Mouse (Mus musculus) layer of hippocampus, postnatal 14 days (tissue): ENCODE data around the gene Prss33. TPM values are rescaled to one million over a fixed set of nuclear protein-coding genes. Genes with fewer than 3 reads are reported as not detected.

Experiments
- DNase-seq, 2 experiments: peaks; one replicate each; pipeline ENCODE4 v3.0.0; 2021 to 2022; ENCODE audit warnings: low spot score in 2 of 2, mixed read lengths in 1 of 2
- total RNA-seq, 2 experiments: library from RNA; stranded (reverse); gene quantifications; 2 replicates each; pipeline ENCODE4 v1.2.3; 2021

The Prss33 gene
- total RNA-seq, 2 experiments from 2014 or later = not detected

DNA sequence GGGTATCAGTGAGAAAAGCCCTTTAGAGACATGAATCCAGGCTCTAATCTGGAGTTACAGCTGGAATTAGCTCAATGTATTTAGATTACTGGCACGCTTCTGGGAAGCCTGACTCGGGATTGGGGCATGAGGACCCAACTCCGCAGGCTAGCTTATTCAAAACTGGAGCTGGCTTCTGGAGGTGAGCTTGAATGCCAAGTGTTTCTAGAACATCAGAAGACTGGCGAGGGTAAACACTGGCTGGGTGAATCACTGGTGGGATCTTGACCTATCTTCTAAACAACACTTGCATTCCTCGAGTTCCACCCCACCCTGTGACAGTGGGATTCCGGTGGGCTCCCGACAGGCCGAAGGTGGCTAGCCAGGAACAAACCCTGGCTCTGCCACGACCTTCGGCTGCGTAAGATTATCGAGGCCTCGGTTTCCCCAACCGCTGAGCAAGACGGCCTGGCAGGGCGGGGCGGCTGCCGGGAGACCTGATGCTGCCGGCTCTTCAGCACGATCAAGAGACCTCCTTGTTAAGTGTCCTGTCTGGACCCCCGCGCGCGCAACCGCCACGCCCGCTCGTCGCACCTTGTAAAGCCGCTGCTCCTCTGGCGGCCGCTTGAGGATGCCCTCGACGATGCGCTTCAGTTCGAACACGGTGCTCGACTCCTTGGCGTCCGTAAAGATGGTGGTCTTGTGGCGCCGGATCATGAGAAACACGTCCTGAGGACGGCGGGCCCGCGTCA is 7.4 kb downstream of the Prss33 start:
- DNase-seq = peak; percentile 50 to 73

DNA sequence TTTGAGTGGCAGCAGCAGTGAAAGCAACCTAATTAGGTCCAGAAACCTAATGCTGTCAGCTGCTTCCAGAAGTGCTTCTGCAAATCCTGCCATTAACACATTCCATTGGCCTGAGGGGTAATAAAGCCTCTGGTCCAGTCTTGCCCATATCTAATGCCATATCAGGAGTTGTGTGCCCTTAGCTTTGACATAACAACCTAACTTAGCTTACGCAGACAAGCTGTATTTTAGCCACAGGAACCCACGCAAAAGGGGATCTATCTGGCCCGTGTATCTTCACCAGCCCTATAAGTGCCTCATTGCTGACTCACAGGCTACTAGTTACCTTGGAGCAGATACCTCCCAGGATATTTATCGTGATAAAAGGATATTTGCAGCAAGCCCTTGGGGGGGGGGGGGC is 10.3 kb downstream of the Prss33 start:
- DNase-seq = no peak

DNA sequence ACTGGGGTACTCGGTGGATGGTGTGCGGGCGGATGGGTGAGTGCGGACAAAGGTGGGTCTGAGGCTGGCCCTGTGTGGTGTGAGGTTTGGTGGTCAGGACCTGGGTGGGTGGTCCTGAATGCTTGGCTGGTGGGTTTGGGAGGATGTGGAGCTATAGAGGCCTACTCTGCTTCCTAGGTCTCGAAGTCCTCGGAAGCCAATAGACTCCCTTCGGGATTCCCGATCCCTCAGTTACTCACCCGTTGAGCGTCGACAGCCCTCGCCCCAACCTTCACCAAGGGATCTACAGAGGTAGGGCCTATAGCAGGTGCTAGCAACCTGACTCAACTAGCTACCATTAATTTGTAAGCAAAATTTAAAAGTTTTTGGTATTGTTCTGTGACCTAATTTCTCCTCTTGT is 12.2 kb downstream of the Prss33 start:
- DNase-seq = no peak

DNA sequence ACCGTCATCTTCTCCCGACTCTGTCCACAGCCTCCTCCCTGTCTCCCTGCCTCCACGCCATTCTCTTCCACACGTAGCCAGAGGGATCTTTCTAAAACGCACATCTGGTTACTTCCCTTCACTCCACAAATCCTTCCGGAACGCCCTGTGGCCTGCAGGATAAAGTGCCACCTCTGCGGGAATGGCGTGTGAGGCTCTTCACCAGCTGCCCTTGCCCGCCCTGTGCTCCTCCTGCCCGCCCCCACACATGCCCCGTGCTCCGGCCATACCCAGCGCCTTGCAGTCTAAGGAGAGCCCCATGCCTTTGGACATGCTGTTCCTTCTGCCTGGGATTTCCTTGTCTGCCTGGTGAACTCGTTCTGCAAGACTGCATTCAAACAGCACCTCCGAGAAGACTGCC is 12.8 kb downstream of the Prss33 start:
- DNase-seq = no peak

DNA sequence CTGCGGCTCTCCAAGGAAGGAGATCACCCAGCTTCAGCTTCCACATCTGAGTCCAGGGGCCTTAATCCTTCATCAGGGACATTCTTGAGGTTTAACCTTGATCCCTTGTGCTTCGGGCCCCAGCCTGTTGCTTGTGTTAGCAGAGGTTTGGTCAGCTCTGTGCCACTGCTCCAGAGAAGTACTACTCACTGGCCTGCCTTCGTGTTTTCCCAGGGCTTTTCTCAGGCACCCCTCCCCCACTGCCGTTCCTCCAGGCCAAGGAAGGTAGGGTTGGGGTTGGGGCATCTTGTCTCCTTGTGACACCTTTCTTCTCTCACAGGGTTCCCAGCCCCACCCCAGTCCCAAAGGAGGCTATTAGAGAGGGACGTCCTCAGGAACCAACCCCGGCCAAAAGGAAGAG is 13.8 kb downstream of the Prss33 start:
- no peak for DNase-seq

DNA sequence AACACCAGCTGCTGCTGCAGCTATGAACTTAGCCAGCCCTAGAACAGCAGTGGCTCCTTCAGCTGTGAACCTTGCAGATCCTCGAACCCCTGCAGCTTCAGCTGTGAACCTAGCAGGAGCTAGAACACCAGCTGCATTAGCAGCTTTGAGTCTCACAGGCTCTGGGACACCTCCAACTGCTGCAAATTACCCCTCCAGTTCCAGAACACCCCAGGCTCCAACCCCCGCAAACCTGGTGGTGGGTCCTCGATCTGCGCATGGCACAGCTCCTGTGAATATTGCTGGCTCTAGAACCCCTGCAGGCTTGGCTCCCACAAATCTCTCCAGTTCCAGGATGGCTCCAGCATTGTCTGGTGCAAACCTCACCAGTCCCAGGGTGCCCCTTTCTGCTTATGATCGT is 15.1 kb downstream of the Prss33 start:
- no peak for DNase-seq

DNA sequence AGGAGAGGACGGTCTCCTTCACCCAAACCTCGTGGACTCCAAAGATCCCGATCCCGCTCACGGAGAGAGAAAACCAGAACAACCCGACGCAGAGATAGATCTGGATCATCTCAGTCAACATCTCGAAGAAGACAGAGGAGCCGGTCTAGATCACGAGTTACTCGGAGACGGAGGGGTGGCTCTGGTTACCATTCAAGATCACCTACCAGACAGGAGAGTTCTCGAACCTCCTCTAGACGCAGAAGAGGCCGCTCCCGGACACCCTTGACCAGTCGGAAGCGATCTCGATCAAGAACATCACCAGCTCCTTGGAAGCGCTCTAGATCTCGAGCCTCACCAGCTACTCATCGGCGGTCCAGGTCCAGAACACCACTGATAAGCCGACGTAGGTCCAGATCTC is 16.6 kb downstream of the Prss33 start:
- no peak for DNase-seq

DNA sequence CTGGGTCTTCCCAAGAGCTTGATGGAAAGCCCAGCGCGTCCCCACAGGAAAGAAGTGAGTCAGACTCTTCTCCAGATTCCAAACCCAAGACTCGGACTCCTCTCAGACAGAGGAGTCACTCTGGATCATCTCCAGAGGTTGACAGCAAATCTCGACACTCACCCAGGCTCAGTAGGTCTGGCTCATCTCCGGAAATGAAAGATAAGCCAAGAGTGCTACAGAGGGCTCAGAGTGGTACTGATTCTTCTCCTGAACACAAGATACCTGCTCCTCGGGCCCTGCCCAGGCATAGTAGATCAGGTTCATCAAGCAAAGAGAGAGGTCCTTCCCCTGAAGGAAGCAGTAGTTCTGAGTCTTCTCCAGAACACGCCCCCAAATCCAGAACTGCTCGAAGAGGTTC is 17.3 kb downstream of the Prss33 start:
- DNase-seq = no peak

DNA sequence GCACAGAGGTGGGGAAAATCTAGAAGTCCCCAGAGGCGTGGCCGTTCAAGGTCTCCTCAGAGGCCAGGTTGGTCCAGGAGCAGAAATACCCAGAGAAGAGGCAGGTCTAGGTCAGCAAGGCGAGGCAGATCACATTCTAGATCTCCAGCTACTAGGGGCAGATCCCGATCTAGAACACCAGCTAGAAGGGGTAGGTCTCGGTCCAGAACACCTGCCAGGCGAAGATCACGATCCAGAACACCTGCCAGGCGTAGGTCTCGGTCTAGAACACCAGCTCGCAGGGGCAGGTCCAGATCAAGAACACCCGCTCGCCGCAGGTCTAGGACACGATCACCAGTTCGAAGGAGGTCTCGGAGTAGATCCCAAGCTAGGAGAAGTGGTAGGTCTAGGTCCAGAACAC is 20.2 kb downstream of the Prss33 start:
- DNase-seq = no peak

DNA sequence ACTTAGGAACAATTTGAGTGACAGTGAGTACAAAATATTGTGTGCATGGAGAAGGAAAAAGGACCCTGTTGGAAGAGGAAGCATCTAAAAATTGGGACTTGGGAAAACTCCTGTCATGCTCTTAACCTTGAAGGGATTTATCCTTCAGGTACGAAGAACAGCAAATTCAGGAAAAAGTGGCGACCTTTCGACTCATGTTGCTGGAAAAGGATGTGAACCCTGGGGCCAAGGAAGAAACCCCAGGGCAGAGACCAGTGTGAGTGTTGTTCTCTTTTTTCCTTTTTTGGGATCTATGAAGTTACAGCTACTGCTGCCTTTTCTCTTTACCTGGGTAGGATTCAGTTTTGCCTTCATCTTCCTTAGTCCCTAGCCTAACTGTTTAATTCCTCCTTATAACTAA is 27.9 kb downstream of the Prss33 start:
- DNase-seq = no peak

DNA sequence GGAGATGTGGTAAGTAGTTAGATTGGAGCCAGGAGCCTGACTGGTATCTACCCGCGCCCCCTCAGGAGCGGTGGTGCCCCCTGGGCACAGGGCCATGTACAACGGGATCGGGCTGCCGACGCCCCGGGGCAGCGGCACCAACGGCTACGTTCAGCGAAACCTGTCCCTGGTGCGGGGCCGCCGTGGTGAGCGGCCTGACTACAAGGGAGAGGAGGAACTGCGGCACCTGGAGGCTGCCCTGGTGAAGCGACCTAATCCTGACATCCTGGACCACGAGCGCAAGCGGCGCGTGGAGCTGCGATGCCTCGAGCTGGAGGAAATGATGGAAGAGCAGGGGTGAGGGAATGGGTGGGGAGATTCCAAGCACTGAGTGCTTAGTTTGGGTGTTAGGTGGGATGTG is 29.0 kb downstream of the Prss33 start:
- DNase-seq = no peak

DNA sequence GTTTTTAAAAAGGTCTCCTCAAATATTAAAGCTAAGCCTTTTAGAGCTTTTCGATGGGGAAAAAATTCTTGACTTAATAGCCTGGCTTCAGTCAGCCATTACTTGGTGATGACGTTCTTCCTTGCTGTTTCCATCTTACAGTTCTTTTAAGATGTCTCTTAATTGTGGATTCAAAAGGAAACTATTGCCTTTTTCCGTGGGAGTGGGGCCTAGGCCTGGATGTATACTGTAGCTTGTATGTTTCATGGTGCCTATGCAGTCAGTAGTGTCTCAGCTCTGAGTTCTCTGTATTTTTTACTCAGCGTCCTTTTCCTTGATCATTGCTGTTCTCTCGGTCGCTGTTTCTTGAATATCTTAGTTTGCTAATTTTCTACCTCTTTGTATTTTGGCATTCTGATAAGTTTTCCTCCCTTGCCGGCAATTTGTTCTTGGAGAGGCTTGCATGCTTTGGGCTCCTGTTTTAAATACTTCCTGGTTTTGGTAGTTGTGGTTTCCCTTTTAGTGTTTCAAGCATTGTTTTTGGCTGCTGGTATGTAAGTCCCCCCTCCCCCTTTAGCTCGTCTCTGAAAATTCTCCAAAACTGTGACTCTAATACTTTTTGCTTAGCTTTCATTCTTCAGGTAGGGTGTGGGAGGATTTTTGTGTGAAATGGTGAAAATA is 31.3 kb downstream of the Prss33 start:
- no peak for DNase-seq

DNA sequence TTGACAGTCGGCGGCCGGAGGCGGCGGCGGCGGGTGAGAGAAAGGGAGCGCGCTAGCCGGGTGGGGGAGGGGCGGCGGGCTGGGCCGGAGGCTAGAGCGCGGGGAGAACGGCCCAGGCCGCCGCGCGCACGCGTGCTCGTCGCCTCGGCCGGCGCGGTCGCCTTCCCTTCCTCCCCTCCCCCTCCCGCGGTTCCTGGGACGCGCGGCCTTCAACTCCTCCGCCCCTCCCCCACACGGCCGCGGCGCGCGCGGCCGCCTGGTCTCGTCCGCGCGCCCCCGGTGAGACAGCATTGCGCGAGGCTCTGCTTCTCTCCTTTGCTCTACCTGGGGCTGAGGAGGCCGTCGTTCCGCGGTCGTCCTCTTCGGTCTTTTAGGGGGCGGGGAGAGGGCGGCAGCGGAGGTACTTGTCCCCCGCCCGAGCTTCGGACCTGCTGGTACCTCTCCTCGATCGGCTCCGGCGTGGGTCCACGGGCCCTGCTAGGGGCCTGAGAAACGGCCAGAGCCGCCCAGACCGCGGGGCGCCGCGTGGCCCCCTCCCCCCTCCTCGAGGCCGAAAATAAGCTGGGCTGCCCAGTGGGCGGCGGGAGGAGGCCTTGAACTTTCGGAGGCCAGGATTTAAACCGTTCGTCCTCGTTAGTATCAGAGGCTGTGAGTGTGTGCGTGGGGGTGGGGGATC is 32.4 kb downstream of the Prss33 start:
- peak in 1 of 2 experiments; percentile 74 for DNase-seq

DNA sequence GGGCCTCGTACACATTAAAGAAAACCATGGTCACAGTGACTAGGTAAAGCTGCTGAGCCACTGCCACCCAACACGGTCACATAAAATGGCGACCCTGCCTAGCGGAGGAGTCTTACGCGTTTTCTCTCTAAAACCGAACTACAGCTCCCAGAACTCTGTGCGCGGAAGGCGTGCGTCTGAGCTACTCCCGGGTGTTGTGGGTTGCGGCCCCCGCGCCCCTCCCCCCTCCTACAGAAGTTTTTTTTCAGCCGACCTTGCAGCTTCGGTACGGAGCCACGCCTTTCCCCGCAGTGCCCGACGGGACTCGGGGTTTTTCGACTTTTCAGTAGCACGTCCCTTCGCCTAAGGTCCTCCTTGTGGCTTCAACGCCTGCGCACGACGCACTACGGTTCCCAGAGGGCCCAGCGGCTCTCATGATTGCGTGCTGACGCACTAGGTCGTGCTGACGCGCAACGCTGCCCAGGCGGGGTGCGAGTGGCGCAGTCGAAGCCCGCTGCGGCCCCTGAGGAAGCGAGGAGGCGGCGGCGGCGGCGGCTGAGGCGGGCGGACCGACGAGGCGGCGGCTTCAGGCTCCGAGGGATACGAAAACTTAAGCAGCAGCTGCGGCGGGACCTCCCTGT is 33.0 kb downstream of the Prss33 start:
- peak; percentile 95 to 99 for DNase-seq

DNA sequence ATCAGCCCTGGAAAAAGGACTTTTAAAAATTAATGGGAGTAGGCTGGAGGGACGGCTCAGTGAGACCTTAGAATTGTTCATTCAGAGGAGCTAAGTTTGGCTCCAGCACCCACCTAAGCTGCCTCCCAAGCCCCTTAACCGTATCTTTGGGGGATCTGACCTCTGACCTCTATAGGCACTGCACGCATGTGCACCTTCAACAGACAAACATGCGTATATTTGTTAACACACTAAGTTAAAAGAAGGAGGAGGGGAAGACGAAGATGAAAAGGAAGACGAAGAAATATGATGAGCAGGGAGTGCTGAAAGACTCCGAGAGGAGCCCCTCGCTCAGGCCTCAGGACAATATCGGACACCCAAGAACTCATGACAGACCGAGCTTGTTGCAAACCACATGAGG is 34.2 kb downstream of the Prss33 start:
- no peak for DNase-seq

DNA sequence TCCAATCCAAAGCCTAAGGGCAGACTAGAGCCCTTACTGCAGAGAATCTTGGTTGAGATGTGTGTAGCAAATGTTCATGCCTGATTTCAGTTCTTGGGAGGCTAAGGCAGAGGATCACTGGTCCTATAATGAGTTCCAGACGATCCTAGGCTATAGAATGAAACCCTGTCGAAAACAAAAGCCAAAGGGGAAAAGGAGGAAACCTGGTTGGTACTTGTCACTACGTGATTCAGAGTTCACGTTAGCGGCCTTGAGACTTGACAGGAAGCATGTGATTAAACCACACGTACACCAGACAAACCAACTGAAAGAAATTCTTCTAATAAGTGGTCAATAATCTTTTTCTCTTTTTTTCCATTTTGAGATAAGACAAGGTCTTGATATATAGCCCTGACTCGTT is 38.5 kb downstream of the Prss33 start:
- no peak for DNase-seq

DNA sequence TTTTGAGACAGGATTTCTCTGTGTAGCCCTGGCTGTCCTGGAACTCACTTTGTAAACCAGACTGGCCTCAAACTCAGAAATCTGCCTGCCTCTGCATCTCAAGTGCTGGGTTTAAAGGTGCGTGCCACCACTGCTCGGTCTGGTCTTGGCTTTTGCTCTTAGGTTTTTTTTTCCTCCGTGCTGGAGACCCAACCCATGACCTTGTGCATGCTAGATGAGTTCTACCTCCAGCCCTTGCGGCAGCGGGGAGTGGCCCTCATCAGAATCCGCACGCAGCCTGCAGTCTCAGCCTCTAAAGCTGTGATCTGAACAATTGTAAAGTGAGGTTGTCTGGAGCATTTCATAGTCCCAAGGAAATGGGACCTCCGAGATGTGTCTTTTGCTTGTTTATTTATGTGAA is 40.5 kb downstream of the Prss33 start:
- no peak for DNase-seq

DNA sequence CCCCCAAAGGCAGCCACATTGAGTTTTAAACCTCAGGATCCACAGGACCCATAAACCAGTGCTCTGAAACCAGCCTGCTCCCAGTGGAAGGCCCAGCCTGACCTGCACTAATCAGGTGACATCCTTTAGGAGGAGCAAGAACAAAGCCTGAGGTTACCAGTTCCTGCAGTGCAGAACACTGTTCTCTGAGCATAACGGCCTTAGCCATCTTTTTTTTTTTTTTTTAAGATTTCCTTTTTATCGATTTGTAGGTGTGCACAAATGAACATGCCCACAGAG is 44.8 kb downstream of the Prss33 start:
- DNase-seq = no peak

DNA sequence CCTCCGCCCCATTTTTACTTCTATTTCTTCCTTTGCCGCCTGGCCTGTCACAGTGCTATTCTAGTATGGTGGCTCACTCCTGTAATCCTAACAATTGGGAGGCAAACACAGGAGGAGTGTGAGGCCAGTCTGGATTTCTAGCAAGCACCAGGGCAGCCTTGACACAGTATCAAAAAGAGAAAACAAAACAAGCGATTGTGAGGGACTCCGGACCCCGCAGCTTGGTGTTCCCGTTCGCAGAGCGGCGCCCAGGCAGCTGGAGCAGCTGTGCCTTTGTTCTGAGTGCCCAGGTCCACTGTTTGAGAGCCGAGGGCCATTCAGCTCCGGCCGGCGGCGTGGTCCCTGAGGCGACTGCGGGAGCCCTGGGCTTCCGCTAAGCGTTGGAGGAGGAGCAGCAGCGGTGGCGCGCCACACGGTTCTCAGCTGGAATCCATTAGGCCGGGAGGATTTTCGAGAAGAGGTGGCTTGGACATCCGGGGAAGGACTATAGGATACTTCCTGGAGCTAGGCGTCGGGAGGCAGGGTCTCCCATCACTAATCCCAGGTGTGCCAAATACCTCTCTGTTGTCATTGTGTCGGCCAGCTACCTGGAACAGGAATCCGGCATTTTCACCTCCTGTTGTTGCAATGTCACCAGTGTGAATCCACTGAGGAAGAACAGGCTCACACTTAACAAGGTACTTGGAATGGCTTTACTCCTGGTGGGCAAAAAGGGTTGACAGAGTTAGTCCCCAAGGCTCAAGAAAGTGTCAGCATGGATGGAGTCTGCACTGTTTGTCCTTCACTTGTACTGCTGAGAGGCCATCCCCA is 45.4 kb downstream of the Prss33 start, which contains the start of gene Srrm2:
Srrm2 (plus strand) TSS at position 264 of the 810 bp plus-strand sequence.
- DNase-seq = peak in 1 of 2 experiments; percentile 54

DNA sequence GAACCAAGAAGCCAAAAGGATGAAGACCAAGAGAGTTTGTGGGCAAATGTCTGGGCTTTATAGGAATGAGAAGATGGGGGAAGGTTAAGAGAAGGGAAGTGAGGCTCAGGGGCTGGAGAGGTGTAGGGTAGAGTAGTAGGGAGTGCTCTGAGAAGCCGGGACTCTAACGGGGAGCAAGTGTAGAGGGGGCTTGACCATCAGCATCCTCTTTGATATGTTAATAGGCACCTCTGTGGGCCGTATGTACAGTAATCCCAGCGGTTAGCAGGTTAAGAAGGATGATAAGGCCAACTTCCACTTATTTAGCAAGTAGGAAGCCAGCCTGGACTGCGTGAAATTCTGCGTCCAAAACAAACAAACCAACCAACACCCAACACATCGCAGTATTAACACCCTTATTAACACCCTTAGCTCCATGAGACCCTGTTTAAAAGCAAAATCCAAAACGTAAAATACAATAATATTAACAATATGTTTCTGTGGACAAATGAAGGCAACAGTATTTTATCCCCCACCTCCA is 46.0 kb downstream of the Prss33 start:
- no peak for DNase-seq

DNA sequence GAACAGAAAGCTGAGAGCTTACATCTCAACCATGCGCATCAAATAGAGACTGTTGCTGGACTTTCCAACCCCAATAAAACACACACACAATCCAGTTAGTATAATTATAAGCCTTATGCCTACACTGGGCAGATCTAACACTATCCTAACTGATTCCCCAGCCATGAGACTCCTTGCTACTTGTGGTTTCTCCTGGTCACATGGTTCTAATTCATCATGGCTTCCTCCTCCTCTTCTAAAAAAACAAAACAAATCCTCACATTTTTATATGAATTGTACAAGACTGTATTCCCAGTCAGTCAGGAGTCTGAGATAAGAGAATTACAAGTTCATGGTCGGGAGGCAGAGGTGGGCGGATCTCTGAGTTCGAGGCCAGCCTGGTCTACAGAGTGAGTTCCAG is 46.9 kb downstream of the Prss33 start:
- no peak for DNase-seq
